Mouse (Mus musculus) liver, postnatal 0 days (tissue): Measurements from ENCODE around the gene Aldh18a1. TPM values are rescaled to one million over a fixed set of nuclear protein-coding genes. Genes with fewer than 3 reads are reported as not detected.
"Not testable (repeated sequence)": the region's sequence is repeated elsewhere in the genome, so short reads cannot be mapped to it uniquely, and the experiment has no call there.

Experiments used
- ATAC-seq: fragments of 200-750 bp; cut with Nextera tagmentation; 2 replicates; pipeline ENCODE4 v1.8.0; 2017; ENCODE audit warnings: mild to moderate bottlenecking, moderate library complexity
- DNase-seq: peaks from one replicate; pipeline ENCODE4 v3.0.0-alpha.2; 2016
- H3K27ac ChIP-seq: fragments of 300-500 bp; sonication (generic); 2 replicates; pipeline ENCODE4 v1.5.1; 2014; ENCODE audit warnings: antibody characterized with exemption, moderate library complexity, mild to moderate bottlenecking, low read depth
- H3K27me3 ChIP-seq: fragments of 300-500 bp; sonication (generic); 2 replicates; pipeline ENCODE4 v1.6.1; 2014; ENCODE audit warnings: low read length, control low read depth, mixed read lengths; ENCODE audit not compliant: insufficient read depth
- H3K36me3 ChIP-seq: fragments of 300-500 bp; sonication (generic); replicated peaks from 2 replicates; pipeline ENCODE4 v1.6.1; 2014; ENCODE audit warnings: mild to moderate bottlenecking, control low read depth, low read length, moderate library complexity, mixed read lengths; ENCODE audit not compliant: insufficient read depth
- H3K4me1 ChIP-seq: fragments of 300-500 bp; sonication (generic); 2 replicates; pipeline ENCODE4 v1.6.1; 2014; ENCODE audit warnings: antibody characterized with exemption, mild to moderate bottlenecking, control low read depth; ENCODE audit not compliant: insufficient read depth
- H3K4me2 ChIP-seq: fragments of 300-500 bp; sonication (generic); 2 replicates; pipeline ENCODE4 v1.6.1; 2014; ENCODE audit warnings: low read depth, mild to moderate bottlenecking, low read length, moderate library complexity, mixed read lengths
- H3K4me3 ChIP-seq: fragments of 300-500 bp; sonication (generic); 2 replicates; pipeline ENCODE4 v1.5.1; 2014; ENCODE audit warnings: low read depth, low read length
- H3K9ac ChIP-seq: fragments of 300-500 bp; sonication (generic); replicated peaks from 2 replicates; pipeline ENCODE4 v1.6.1; 2014; ENCODE audit warnings: mild to moderate bottlenecking, moderate library complexity
- H3K9me3 ChIP-seq: fragments of 300-500 bp; sonication (generic); 2 replicates; pipeline ENCODE4 v1.6.1; 2016; ENCODE audit warnings: mild to moderate bottlenecking, control low read depth, low read length, mixed read lengths
- CTCF ChIP-seq: sonication (generic); IDR thresholded peaks from 2 replicates; pipeline ENCODE4 v1.5.1; 2016; ENCODE audit warnings: antibody characterized with exemption, low read depth
- EP300 ChIP-seq: IDR thresholded peaks from 2 replicates; pipeline ENCODE4 v1.6.1; 2016; ENCODE audit warnings: antibody characterized with exemption, low read depth, mild to moderate bottlenecking
- WGBS: fragments of 180-500 bp; shearing (Covaris S2); extraction: QIAGEN DNeasy Blood & Tissue Kit; methylation state at CpG from one replicate; pipeline ENCODE4 v1.1.7; 2014; ENCODE audit not compliant: insufficient replicate concordance; 5-methylcytosine and 5-hydroxymethylcytosine counted together
- polyA plus RNA-seq: library from polyadenylated mRNA; unstranded; fragments of >200 nt; fragmentation: Nextera tagmentation; extraction: Ambion mirVana; gene quantifications from 2 replicates; pipeline ENCODE4 v1.2.1, GENCODE M21; 2015

Aldh18a1 gene
- polyA plus RNA-seq, 1 experiment from 2014 or later, result 9.1 TPM

DNA sequence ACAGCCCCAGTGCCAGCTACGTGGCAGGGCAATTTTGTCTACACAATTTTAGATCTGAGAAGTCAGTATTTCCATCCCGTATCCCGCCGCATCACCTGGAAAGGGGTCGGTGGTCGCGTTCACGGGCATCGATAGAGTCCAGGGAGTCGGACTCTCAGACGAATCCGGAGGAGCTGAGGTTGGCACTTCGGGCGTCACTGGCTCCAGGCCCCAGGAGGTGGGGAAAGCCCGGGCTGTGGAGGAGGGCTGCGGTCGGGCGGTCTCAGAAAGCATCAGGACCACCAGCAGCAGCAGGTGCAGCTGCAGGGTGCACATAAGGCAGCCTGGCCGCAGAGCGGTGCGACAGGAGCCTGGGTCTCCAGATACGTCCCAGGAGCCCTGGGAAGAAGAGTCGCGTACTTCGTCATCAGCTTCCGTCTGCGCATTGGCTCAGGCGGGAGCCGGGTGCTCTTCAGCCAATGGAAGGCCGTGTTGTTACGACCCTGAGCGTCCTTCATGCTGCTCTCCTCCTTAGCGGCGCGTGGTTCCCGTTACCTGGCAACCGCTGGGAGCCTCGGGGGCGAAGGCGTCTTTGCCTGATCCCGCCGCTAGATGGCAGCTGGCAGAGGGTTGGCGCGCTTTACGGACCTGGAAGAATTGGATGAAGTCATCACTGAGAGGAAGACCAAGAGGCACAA is 23.7 kb upstream of the Aldh18a1 start, which contains the start of the genes Tctn3 and Entpd1:
Tctn3 (minus strand) TSS at position 404 of the 677 bp plus-strand sequence.
Entpd1 (plus strand) TSS at position 537 of the 677 bp plus-strand sequence.
- TF ChIP-seq EP300, result no peak
- TF ChIP-seq CTCF, result peak; percentile 99
- no peaks in the 10 kb centered on the region for H3K27me3 ChIP-seq
- H3K4me2 ChIP-seq, result peak within 1 kb of the TSS; percentile 85
- H3K9ac ChIP-seq, result peak within 1 kb of the TSS; percentile 65
- under 1% methylated on average over 45 of the region's 45 CpGs for WGBS
- ATAC-seq (peak; percentile 100), DNase-seq (peak; percentile 96)
- H3K4me3 ChIP-seq, result peak within 1 kb of the TSS; percentile 66
- peaks cover 4% of the 10 kb centered on the region for H3K4me1 ChIP-seq
- no peak within 1 kb of the TSS for H3K27ac ChIP-seq
- H3K9me3 ChIP-seq, result no peaks in the 10 kb centered on the region
- H3K36me3 ChIP-seq, result peaks cover 11% of the 10 kb centered on the region; the same call in 1 of the 2 replicates

- TF ChIP-seq CTCF (no peak), EP300 (no peak)
- H3K4me2 ChIP-seq, result no peak overlapping the region
- no peaks in the 10 kb centered on the region for H3K9me3 ChIP-seq
- no peak overlapping the region for H3K4me3 ChIP-seq
- 78% methylated on average over 6 of the region's 6 CpGs for WGBS
- DNase-seq (no peak), ATAC-seq (no peak)
- H3K36me3 ChIP-seq, result peaks cover 18% of the 10 kb centered on the region; the same call in 1 of the 2 replicates
- no peaks in the 10 kb centered on the region for H3K27me3 ChIP-seq
- H3K9ac ChIP-seq, result no peak overlapping the region
- H3K4me1 ChIP-seq, result peaks cover 4% of the 10 kb centered on the region
- H3K27ac ChIP-seq, result no peak overlapping the region
Observed at GRCm38 (mm10) chr19:40607676-40608075, 19.4 kb upstream of the Aldh18a1 start.

DNA sequence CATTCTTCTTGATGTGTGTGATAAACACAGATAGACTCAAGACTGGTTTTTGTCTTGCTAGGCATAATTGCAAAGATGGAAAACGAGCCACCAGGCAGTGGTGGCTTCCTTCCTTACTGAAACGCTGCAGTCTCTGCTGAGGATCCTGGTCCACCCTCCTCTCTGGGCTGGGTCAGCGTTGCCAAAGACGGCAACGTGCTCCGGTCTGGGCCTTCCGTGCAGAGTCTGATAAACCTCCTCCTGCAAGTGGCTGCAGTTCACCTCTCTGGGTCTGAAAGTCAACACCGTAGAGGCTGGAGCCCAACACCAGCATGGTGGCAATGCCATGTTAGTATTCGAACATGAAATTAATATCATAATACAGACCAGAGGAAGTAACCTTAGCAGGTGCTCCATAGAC is 16.9 kb upstream of the Aldh18a1 start:
- Histone ChIP-seq H3K4me2 (no peak overlapping the region), H3K9ac (no peak overlapping the region), H3K9me3 (no peaks in the 10 kb centered on the region), H3K27me3 (no peaks in the 10 kb centered on the region), H3K4me3 (no peak overlapping the region), H3K36me3 (peaks cover 18% of the 10 kb centered on the region; the same call in 1 of the 2 replicates), H3K4me1 (peaks cover 2% of the 10 kb centered on the region; the same call in 1 of the 2 replicates), H3K27ac (no peak overlapping the region)
- no peak for DNase-seq
- 77% methylated on average over 9 of the region's 9 CpGs for WGBS
- TF ChIP-seq EP300 (no peak), CTCF (no peak)
- no peak for ATAC-seq

DNA sequence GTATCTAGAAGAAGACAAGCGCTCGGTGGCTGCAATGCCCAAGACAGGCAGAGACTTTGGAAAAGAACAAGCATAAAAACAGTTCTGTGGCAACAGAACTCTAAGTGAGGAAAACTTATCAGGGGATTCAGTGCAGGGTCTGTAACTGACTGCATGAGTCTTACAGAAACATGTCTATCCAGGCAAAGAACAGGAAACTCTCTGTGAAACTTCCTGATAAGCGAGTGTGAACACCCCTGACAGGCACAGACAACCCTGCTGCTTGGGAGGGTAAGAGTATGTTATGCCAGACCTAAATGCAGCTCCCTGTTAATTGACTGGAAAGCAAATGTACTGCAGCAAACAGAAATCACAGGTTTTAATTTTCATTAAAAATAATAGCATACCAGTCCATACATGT is 13.6 kb upstream of the Aldh18a1 start:
- no peak overlapping the region for H3K4me3 ChIP-seq
- ATAC-seq (no peak), DNase-seq (no peak)
- H3K27ac ChIP-seq, result no peak overlapping the region
- peaks cover 2% of the 10 kb centered on the region; the same call in 1 of the 2 replicates for H3K4me1 ChIP-seq
- H3K4me2 ChIP-seq, result no peak overlapping the region
- H3K27me3 ChIP-seq, result no peaks in the 10 kb centered on the region
- 0 out of 2 replicates have a peak, but pooled peaks cover 6% of the 10 kb centered on the region for H3K36me3 ChIP-seq
- WGBS, result 64% methylated on average over 3 of the region's 3 CpGs
- TF ChIP-seq EP300, result no peak
- no peak for TF ChIP-seq CTCF
- H3K9ac ChIP-seq, result no peak overlapping the region
- H3K9me3 ChIP-seq, result no peaks in the 10 kb centered on the region

GRCm38 (mm10) chr19:40600846-40601245 is 12.6 kb upstream of the Aldh18a1 start:
- not testable (repeated sequence) for H3K4me2 ChIP-seq
- 84% methylated on average over 5 of the region's 5 CpGs for WGBS

GRCm38 (mm10) chr19:40595831-40596230 is 7.6 kb upstream of the Aldh18a1 start:
- WGBS, result 80% methylated on average over 8 of the region's 8 CpGs
- TF ChIP-seq EP300, result no peak
- TF ChIP-seq CTCF, result no peak
- Histone ChIP-seq H3K27me3 (no peaks in the 10 kb centered on the region), H3K4me2 (no peak overlapping the region), H3K36me3 (0 out of 2 replicates have a peak, but pooled peaks cover 3% of the 10 kb centered on the region), H3K4me1 (no peaks in the 10 kb centered on the region), H3K27ac (no peak overlapping the region; the same call in 1 of the 2 replicates), H3K9me3 (no peaks in the 10 kb centered on the region), H3K9ac (no peak overlapping the region), H3K4me3 (no peak overlapping the region)
- DNase-seq (no peak), ATAC-seq (no peak)

More at GRCm38 (mm10) chr19:40600846-40601245, 12.6 kb upstream of the Aldh18a1 start:
- H3K4me1 ChIP-seq, H3K4me3 ChIP-seq, H3K36me3 ChIP-seq, ATAC-seq, DNase-seq, H3K9me3 ChIP-seq, H3K9ac ChIP-seq, H3K27ac ChIP-seq, H3K27me3 ChIP-seq: not testable (repeated sequence)
